Mouse (Mus musculus): ENCODE results near the gene Ceacam12.
"Not testable (repeated sequence)": the region's sequence is repeated elsewhere in the genome, so short reads cannot be mapped to it uniquely, and the experiment has no call there.

Gene Ceacam12

GRCm38 (mm10) chr7:18065629-18066028 lies at the start of gene Ceacam12:
TSS of gene Ceacam12 (plus strand) at chr7:18065929.
- no peak for DNase-seq (ENCODE audit: low read depth, low spot score)

GRCm38 (mm10) chr7:18073821-18074220 lies 8.1 kb downstream of the Ceacam12 start:
- DNase-seq (ENCODE audit: low read depth, low spot score): not testable (repeated sequence)

GRCm38 (mm10) chr7:18100785-18101184 lies 35.1 kb downstream of the Ceacam12 start:
- DNase-seq (ENCODE audit: low read depth, low spot score): no peak

Data from CD4-positive helper T cell, adult 2 months (primary cell).